Mouse (Mus musculus): ENCODE measurements around the gene 1700012B07Rik. TPM values are rescaled to one million over a fixed set of nuclear protein-coding genes. Genes with fewer than 3 reads are reported as not detected.

1700012B07Rik gene
- polyA plus RNA-seq (2017; shearing (Covaris generic)), result under 1 TPM in 1 of 2 experiments, not detected in 1; 0.23 TPM

GRCm38 (mm10) chr11:109827946-109828345, at the start of gene 1700012B07Rik:
TSS of gene 1700012B07Rik (minus strand) at chr11:109828046.

Other genes starting within 250 kb of the 1700012B07Rik start
- under 1 TPM; 0.45 to 0.54 TPM for gene Wipi1, start 216.1 kb downstream of the 1700012B07Rik start, polyA plus RNA-seq (2017; shearing (Covaris generic))
- 100 to 1,000 TPM; 435 to 459 TPM for gene Prkar1a, start 178.6 kb downstream of the 1700012B07Rik start, polyA plus RNA-seq (2017; shearing (Covaris generic))
- gene Fam20a, start 105.8 kb downstream of the 1700012B07Rik start, polyA plus RNA-seq (2017; shearing (Covaris generic)), result 1 to 10 TPM; 1.4 to 4.4 TPM
- under 1 TPM; 0.12 to 0.23 TPM for gene Abca8b, start 167.8 kb upstream of the 1700012B07Rik start, polyA plus RNA-seq (2017; shearing (Covaris generic))